Mouse (Mus musculus): ENCODE results near the gene Serpine1. TPM values are rescaled to one million over a fixed set of nuclear protein-coding genes. Genes with fewer than 3 reads are reported as not detected.

Serpine1 gene
- polyA plus RNA-seq (2014; fragmentation: Illumina TruSeq; extraction: RNeasy Lipid Tissue Mini Kit (QIAGEN cat#74804); ENCODE audit: insufficient read depth, low read depth, low replicate concordance), result 9.8 TPM

DNA sequence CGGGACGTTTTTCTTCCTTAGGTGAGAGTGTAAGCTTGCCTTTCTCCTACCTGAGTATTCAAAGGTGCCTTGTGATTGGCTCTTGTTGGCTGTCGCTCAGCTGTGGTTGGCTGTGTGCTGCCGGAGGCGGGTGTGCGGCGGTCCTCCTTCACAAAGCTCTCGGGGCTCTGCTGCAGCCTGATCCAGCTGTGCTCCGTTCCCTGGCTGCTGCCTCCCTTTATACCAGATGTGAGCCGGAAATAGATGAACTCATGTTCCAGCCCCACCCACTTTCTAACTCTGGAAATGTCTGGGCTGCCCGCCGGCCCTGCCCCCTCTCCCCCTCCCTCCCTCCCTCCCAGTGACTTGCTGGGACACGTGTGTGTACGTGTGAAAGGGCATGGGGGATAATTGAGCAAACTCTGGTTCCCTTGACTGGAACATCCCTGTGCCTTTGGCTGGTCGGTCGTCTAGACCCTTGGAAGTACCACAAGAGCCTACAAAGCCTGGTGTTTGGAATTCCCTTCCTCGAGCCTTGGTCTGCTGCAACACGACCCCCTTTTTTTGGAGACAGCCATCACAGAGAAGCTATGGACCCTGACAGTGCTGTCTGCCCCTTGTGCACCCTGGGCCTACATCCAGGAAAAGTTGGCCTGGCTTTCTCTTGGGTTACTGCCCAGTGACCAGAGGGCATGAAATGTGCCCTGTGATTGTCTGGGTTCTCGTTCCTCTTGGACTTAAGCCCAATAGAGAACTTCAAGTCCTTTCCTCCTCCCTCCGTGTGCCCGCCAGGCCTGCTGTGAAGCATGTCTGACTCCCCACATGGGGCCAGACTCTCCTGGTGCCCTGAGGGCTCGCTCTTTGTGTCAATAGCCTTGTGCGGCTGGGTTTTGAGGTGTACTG, at the start of gene Serpine1:
TSS of gene Serpine1 (minus strand) at position 190 of the 882 bp plus-strand sequence.

DNA sequence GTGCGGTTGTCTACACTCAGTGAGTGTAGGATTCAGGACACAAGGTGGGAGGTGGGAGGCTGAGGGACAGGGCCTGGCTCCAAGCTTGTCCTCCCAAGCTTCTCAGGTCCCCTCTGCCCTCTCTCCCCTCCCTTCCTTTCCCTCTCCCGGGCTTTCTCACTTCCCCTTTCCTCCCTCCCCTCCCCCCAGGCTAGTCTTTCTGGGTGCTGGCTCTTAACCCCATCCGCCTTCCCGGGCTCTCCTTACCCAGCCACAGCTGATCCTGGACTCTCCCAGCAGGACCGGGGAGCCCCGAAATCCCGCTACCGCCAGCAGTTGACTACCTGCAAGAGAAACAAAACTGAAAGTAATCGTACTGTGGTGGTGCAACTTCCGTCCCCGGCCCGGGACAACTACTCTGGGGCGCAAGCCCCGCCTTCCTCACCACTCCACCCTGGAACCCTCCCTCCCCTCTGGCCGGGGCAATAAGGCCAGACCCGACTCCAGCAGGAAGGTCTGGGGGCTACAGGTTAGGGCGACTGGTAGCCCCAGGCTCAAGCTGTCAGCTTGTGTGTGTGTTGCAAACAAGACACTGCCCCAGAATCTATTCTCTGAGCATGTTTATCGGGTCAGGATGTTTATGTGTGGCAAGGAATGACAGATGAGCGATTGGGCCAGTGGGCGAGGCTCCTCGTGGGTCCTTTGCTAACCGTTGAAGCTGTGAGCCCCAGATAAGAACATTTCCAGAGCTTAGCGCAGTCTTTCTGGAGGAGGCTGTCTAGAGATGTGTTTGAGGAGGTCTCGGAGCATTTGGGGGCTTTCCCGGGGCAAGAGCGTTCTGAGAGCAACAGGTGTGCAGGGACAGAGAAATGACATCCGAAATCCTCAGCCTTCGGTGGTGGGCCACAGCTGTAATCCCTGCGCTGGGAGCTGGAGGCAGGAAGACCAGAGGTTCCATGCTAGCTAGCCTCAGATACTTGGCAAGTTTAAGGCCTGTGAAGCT, 44.1 kb upstream of the Serpine1 start, which contains the start of gene Trim56:
TSS of gene Trim56 (minus strand) at position 344 of the 982 bp plus-strand sequence.

DNA sequence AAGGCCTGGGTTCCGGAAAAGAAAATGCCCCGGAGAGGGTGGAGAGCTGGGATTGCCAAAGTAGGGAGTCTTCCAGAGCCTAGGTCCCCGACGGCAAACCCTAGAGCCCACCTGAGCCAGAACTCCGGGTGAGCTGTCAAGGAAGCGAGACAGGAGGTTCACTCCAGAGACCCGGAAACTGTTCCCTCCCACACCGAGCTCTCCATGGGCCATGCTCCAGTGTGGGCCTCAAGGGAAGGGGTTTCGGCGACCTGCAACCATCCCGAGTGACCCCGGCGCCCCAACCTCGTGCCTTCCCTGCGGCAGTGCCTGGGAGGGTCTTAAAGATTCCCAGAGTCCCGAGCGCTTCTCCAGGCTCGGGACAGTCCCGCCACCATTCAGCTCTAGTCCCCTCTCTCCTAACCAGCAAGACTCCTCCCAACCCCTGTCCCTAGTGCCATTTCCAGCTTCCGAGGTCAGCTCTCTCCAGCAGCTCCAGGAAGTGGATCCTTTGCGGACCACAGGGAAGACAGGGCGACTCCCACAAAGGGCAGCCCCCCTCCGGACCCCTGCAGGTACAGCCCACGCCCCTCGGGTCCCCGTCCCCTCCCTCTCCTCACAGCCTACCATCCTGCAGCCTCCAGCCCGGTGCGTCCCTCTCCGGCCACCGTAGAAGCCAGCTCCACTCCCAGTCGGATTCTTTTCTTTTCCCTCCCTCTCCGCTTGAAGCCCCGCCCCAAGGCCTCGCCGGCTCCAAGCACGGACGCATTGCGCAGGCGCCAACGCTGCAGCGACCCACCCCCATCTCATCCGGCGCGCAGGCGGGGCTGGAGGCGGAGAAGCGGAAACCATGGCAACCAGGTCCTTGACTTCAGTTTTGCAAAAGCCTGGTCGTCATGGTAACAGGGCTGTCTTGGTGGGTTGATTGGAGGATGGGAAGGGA, 26.4 kb downstream of the Serpine1 start, which contains the start of gene Ap1s1:
TSS of gene Ap1s1 (minus strand) at position 734 of the 922 bp plus-strand sequence.

DNA sequence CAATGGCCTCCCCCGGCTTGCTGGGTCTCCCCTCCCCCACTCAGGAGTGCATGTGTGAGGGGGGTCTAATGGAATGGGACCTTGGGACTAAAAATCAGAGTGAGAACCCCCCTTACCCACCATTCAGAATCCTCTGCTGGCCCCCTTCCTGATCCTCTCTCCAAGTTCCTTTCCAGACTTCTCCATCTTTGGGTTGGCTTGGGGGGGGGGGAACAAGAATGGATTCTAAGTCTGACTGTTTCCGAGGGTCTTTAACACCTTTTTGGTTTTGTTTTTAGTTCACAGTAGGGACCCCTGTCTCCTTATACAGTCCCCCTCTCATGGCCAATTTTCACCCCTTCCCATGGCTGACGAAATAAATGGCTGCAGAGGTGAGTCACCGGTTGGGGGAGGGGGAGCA, 46.0 kb downstream of the Serpine1 start, which contains the start of gene Vgf:
TSS of gene Vgf (plus strand) at position 301 of the 400 bp plus-strand sequence.

Other genes with a start within 250 kb of the Serpine1 start
- gene Col26a1, start 189.1 kb downstream of the Serpine1 start, polyA plus RNA-seq (2014; fragmentation: Illumina TruSeq; extraction: RNeasy Lipid Tissue Mini Kit (QIAGEN cat#74804); ENCODE audit: insufficient read depth, low read depth, low replicate concordance), result 0.20 TPM
- 23.9 TPM for gene Ift22, start 164.1 kb downstream of the Serpine1 start, polyA plus RNA-seq (2014; fragmentation: Illumina TruSeq; extraction: RNeasy Lipid Tissue Mini Kit (QIAGEN cat#74804); ENCODE audit: insufficient read depth, low read depth, low replicate concordance)
- gene Fis1, start 119.0 kb downstream of the Serpine1 start, polyA plus RNA-seq (2014; fragmentation: Illumina TruSeq; extraction: RNeasy Lipid Tissue Mini Kit (QIAGEN cat#74804); ENCODE audit: insufficient read depth, low read depth, low replicate concordance), result 304 TPM
- gene Cldn15, start 105.7 kb downstream of the Serpine1 start, polyA plus RNA-seq (2014; fragmentation: Illumina TruSeq; extraction: RNeasy Lipid Tissue Mini Kit (QIAGEN cat#74804); ENCODE audit: insufficient read depth, low read depth, low replicate concordance), result 14.0 TPM
- 37.1 TPM for gene Plod3, start 85.2 kb downstream of the Serpine1 start, polyA plus RNA-seq (2014; fragmentation: Illumina TruSeq; extraction: RNeasy Lipid Tissue Mini Kit (QIAGEN cat#74804); ENCODE audit: insufficient read depth, low read depth, low replicate concordance)
- gene Znhit1, start 84.2 kb downstream of the Serpine1 start, polyA plus RNA-seq (2014; fragmentation: Illumina TruSeq; extraction: RNeasy Lipid Tissue Mini Kit (QIAGEN cat#74804); ENCODE audit: insufficient read depth, low read depth, low replicate concordance), result 75.6 TPM
- gene Vgf, start 45.9 kb downstream of the Serpine1 start, polyA plus RNA-seq (2014; fragmentation: Illumina TruSeq; extraction: RNeasy Lipid Tissue Mini Kit (QIAGEN cat#74804); ENCODE audit: insufficient read depth, low read depth, low replicate concordance), result not detected
- gene Ap1s1, start 26.1 kb downstream of the Serpine1 start, polyA plus RNA-seq (2014; fragmentation: Illumina TruSeq; extraction: RNeasy Lipid Tissue Mini Kit (QIAGEN cat#74804); ENCODE audit: insufficient read depth, low read depth, low replicate concordance), result 70.5 TPM
- 10.5 TPM for gene Trim56, start 43.9 kb upstream of the Serpine1 start, polyA plus RNA-seq (2014; fragmentation: Illumina TruSeq; extraction: RNeasy Lipid Tissue Mini Kit (QIAGEN cat#74804); ENCODE audit: insufficient read depth, low read depth, low replicate concordance)
- not detected for gene Muc3, start 77.1 kb upstream of the Serpine1 start, polyA plus RNA-seq (2014; fragmentation: Illumina TruSeq; extraction: RNeasy Lipid Tissue Mini Kit (QIAGEN cat#74804); ENCODE audit: insufficient read depth, low read depth, low replicate concordance)
- 0.12 TPM for gene Muc3a, start 140.1 kb upstream of the Serpine1 start, polyA plus RNA-seq (2014; fragmentation: Illumina TruSeq; extraction: RNeasy Lipid Tissue Mini Kit (QIAGEN cat#74804); ENCODE audit: insufficient read depth, low read depth, low replicate concordance)
- gene Ache, start 215.3 kb upstream of the Serpine1 start, polyA plus RNA-seq (2014; fragmentation: Illumina TruSeq; extraction: RNeasy Lipid Tissue Mini Kit (QIAGEN cat#74804); ENCODE audit: insufficient read depth, low read depth, low replicate concordance), result 0.51 TPM
- gene Ufsp1, start 222.4 kb upstream of the Serpine1 start, polyA plus RNA-seq (2014; fragmentation: Illumina TruSeq; extraction: RNeasy Lipid Tissue Mini Kit (QIAGEN cat#74804); ENCODE audit: insufficient read depth, low read depth, low replicate concordance), result 5.1 TPM
- gene Srrt, start 235.4 kb upstream of the Serpine1 start, polyA plus RNA-seq (2014; fragmentation: Illumina TruSeq; extraction: RNeasy Lipid Tissue Mini Kit (QIAGEN cat#74804); ENCODE audit: insufficient read depth, low read depth, low replicate concordance), result 63.0 TPM
- gene Trip6, start 242.1 kb upstream of the Serpine1 start, polyA plus RNA-seq (2014; fragmentation: Illumina TruSeq; extraction: RNeasy Lipid Tissue Mini Kit (QIAGEN cat#74804); ENCODE audit: insufficient read depth, low read depth, low replicate concordance), result 20.4 TPM

Measured in lung, adult 10 weeks (tissue).